20 mouse cellular contexts compared by ENCODE assay signal in the genomic region with DNA sequence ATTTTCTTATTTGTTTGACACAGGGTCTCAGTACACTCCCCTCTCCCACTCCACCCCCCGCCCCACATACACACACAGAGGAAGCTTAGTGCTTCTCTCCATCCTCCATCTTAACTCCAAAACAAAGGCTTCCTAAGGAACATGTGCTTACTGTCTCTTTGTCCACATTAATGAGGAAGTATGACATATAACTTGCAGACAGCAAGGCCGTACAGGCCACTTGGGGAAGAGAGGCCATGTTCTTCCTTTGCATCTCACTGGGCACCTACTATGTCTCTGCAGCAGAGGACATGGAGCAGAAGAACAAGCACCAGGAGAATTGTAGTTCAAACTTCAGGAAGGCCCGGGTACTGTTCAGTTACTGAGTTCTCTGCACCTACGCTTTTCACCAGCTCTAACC.
"Had no signal": no experiment of that assay in that cellular context is flagged by ENCODE, and none has a peak within 500 bp of the region (broad histone marks: within the 10 kb centered on the region; RNA-seq: fewer than 3 reads in every experiment).

No protein-coding gene starts in this region.

- H3K36me3 ChIP-seq: liver, embryonic 15.5 days; lung, embryonic 15.5 days; neural tube, embryonic 12.5 days had no signal

- H3K9ac ChIP-seq: liver, embryonic 15.5 days; liver, postnatal 0 days; lung, embryonic 15.5 days; midbrain, embryonic 12.5 days; neural tube, embryonic 12.5 days had no signal

- DNase-seq: liver, postnatal 0 days; lung, postnatal 14 days; lung, postnatal 36 days; midbrain, embryonic 14.5 days; retina, postnatal 1 day; right cerebral cortex, adult 18-20 months; right cerebral cortex, postnatal 25 days; right cerebral cortex, postnatal 4 days; spleen, adult 18-20 months; thymus, adult 18-20 months; thymus, postnatal 14 days; thymus, postnatal 36 days had no signal

- H3K27me3 ChIP-seq: liver, embryonic 15.5 days; lung, embryonic 15.5 days; midbrain, embryonic 12.5 days; neural tube, embryonic 12.5 days had no signal

- H3K9me3 ChIP-seq: liver, embryonic 15.5 days; lung, embryonic 15.5 days; midbrain, embryonic 12.5 days; neural tube, embryonic 12.5 days had no signal

- H3K27ac ChIP-seq: liver, embryonic 15.5 days; lung, embryonic 15.5 days; macrophage; midbrain, embryonic 10.5 days; midbrain, embryonic 12.5 days; neural tube, embryonic 12.5 days had no signal

- H3K4me2 ChIP-seq: liver, embryonic 15.5 days; lung, embryonic 15.5 days; midbrain, embryonic 12.5 days; neural tube, embryonic 12.5 days had no signal

- H3K4me3 ChIP-seq: liver, embryonic 15.5 days; lung, embryonic 15.5 days; midbrain, embryonic 10.5 days; midbrain, embryonic 12.5 days; neural tube, embryonic 12.5 days had no signal

- ATAC-seq: liver, postnatal 0 days; lung, postnatal 0 days; midbrain, embryonic 16.5 days had no signal

- H3K4me1 ChIP-seq: liver, embryonic 15.5 days; midbrain, embryonic 10.5 days; midbrain, embryonic 12.5 days; neural tube, embryonic 12.5 days had no signal
